Mouse (Mus musculus) cerebellum, adult 2 months (tissue): ENCODE measurements around the gene Rabl6.

Source experiments
- CTCF ChIP-seq: fragments of 200-500 bp; IDR thresholded peaks from 2 replicates; pipeline ENCODE4 v1.5.1; 2011; ENCODE audit warnings: low read depth, mild to moderate bottlenecking, control low read depth, low read length, moderate library complexity, borderline replicate concordance; ENCODE audit not compliant: insufficient read depth
- POLR2A ChIP-seq: fragments of 200-500 bp; IDR thresholded peaks from 2 replicates; pipeline ENCODE4 v1.6.1; 2011; ENCODE audit warnings: low read length, control low read depth, borderline replicate concordance; ENCODE audit not compliant: insufficient read depth

GRCm38 (mm10) chr2:25546811-25547491 lies 61.4 kb downstream of the Rabl6 start, which contains the start of gene Traf2:
- TF ChIP-seq CTCF: no peak
- peak; percentile 21; the same call in 1 of the 2 replicates for TF ChIP-seq POLR2A
